Mouse (Mus musculus) heart, embryonic 10.5 days (tissue): ENCODE data around the gene Arhgef18. TPM values are rescaled to one million over a fixed set of nuclear protein-coding genes. Genes with fewer than 3 reads are reported as not detected.

Experiments
- DNase-seq: peaks from one replicate; pipeline ENCODE4 v3.0.0-alpha.2; 2017; ENCODE audit warnings: low spot score
- H3K27ac ChIP-seq: fragments of 300-500 bp; sonication (generic); 2 replicates; pipeline ENCODE4 v1.5.1; 2016; ENCODE audit warnings: mild to moderate bottlenecking
- H3K27me3 ChIP-seq: fragments of 300-500 bp; sonication (generic); 2 replicates; pipeline ENCODE4 v1.6.1; 2016; ENCODE audit warnings: mild to moderate bottlenecking; ENCODE audit not compliant: poor library complexity, insufficient read depth, severe bottlenecking
- H3K36me3 ChIP-seq: fragments of 300-500 bp; sonication (generic); 2 replicates; pipeline ENCODE4 v1.6.1; 2016; ENCODE audit warnings: mild to moderate bottlenecking, moderate library complexity
- H3K4me1 ChIP-seq: fragments of 300-500 bp; sonication (generic); 2 replicates; pipeline ENCODE4 v1.6.1; 2016; ENCODE audit warnings: mild to moderate bottlenecking
- H3K4me3 ChIP-seq: fragments of 300-500 bp; sonication (generic); 2 replicates; pipeline ENCODE4 v1.5.1; 2016; ENCODE audit warnings: mild to moderate bottlenecking, moderate library complexity
- H3K9me3 ChIP-seq: fragments of 300-500 bp; sonication (generic); 2 replicates; pipeline ENCODE4 v1.6.1; 2016; ENCODE audit warnings: mild to moderate bottlenecking, moderate library complexity
- WGBS: fragments of 180-500 bp; shearing (Covaris S2); methylation state at CpG from one replicate; pipeline ENCODE4 v1.1.7; 2016; 5-methylcytosine and 5-hydroxymethylcytosine counted together
- polyA plus RNA-seq: library from polyadenylated mRNA; unstranded; fragments of >200 nt; fragmentation: Nextera tagmentation; extraction: Ambion mirVana; gene quantifications from 2 replicates; pipeline ENCODE4 v1.2.1, GENCODE M21; 2016

Arhgef18 gene
- 7.2 and 8.0 TPM in 2 replicates for polyA plus RNA-seq

DNA sequence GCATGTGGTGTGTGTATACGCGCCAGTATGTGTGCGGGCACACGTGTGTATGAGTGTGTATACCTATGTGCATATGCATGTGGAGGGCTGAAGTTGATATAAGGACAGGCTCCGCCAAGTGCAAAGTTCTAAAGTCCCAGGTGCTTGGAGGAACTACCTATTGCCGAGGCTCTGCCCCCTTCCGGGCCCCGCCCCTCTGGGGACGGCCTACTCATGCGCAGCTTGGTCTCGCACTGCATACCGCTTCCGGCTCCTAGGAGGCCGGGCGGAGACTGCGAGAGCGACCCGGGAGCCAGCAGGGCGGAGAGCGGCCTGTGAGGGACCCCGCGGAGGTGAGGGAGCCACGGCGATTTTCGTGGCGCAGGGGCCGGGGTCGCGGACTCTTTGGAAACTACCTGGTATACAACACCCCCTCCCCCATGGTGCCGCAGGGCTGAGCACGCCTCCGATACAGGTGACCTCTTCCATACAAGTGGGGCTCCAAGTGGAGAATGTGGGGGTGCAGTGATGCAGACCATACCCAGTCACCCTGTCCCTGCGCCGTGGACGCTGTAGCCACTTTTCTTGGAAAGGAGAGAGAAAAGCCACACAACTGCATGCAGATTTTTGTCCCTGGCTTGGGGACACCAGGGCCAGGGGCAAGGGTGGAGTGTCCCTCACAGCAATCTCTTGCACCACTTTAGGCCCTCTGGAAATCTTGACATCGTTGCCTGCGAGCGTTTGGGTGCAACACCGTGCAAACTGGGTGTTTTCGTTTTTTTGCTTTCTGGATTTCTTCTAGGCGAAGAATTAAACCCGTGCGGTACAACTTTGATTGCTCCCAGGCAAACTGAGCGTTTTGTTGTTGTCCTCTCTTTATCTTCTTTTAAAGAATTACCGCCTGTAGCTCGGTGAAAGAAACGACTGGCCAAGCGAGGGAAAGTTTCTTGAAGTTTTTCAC, at the start of gene Arhgef18:
Arhgef18 (plus strand) TSS at position 236 of the 940 bp plus-strand sequence.
- peak within 1 kb of the TSS; percentile 86 for H3K4me3 ChIP-seq

DNA sequence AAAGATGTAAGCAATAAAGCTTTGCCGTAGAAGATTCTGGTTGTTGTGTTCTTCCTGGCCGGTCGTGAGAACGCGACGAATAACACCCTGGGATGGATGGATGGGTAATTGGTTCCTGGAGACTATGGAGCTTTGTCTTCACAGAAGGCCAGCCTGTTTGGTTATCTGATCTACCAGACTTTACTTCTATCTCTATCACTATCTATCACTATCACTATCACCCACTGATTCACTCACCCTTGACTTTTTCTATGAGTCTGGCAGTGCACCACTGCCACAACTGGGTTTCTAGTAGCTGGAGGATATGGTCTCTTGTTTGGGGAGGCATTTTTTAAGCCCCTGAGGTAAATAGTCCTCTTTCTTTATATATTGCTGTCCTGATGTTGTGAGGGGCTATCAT, 47.5 kb upstream of the Arhgef18 start:
- 95% methylated on average over 6 of the region's 6 CpGs for WGBS
- DNase-seq: no peak
- no peaks in the 10 kb centered on the region for H3K36me3 ChIP-seq
- no peaks in the 10 kb centered on the region for H3K4me1 ChIP-seq
- H3K27ac ChIP-seq: no peak overlapping the region
- no peak overlapping the region for H3K4me3 ChIP-seq
- H3K27me3 ChIP-seq: no peaks in the 10 kb centered on the region
- no peaks in the 10 kb centered on the region for H3K9me3 ChIP-seq

More for the DNA sequence above, at the start of gene Arhgef18:
- no peaks in the 10 kb centered on the region for H3K27me3 ChIP-seq
- 1% methylated on average over 48 of the region's 48 CpGs for WGBS
- H3K36me3 ChIP-seq: peaks cover 2% of the 10 kb centered on the region; the same call in 1 of the 2 replicates
- no peaks in the 10 kb centered on the region for H3K9me3 ChIP-seq
- peak within 1 kb of the TSS; percentile 75 for H3K27ac ChIP-seq
- peak; percentile 93 for DNase-seq
- H3K4me1 ChIP-seq: peaks cover 19% of the 10 kb centered on the region

DNA sequence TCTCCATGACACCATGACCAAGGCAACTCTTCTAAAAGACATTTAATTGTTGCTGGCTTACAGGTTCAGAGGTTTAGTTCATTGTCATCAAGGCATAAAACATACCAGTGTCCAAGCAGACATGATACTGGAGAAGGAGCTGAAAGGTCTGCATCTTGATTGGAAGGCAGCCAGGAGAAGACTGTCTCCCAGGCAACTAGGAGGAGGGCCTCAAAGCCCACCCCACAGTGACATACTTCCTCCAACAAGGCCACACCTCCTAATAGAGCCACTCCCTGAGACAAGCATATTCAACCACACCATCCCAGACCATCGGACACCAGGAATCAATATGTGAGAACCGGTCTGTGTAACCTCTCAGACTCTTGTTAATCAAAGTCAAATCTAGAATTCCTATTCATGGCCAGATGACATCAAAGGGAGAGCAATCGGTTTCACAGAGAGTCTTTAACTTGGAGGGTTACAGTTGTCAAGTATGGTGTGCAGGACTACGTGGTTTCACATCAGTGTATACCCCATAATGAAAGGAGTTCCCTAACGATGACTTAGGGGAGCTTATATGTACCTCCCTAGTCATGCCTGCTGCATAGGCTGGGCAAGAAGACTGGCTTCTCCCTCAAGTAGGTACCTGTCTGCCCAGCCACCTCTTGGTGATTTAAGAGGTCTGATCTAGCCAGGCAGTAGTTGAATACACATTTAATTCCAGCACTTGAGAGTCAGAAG, 46.0 kb upstream of the Arhgef18 start:
- H3K9me3 ChIP-seq: no peaks in the 10 kb centered on the region
- H3K4me1 ChIP-seq: no peaks in the 10 kb centered on the region
- no peaks in the 10 kb centered on the region for H3K36me3 ChIP-seq
- H3K4me3 ChIP-seq: no peak overlapping the region
- H3K27ac ChIP-seq: no peak overlapping the region
- DNase-seq: no peak
- whole genome bisulfite sequencing: 88% methylated on average over 5 of the region's 5 CpGs
- no peaks in the 10 kb centered on the region for H3K27me3 ChIP-seq

DNA sequence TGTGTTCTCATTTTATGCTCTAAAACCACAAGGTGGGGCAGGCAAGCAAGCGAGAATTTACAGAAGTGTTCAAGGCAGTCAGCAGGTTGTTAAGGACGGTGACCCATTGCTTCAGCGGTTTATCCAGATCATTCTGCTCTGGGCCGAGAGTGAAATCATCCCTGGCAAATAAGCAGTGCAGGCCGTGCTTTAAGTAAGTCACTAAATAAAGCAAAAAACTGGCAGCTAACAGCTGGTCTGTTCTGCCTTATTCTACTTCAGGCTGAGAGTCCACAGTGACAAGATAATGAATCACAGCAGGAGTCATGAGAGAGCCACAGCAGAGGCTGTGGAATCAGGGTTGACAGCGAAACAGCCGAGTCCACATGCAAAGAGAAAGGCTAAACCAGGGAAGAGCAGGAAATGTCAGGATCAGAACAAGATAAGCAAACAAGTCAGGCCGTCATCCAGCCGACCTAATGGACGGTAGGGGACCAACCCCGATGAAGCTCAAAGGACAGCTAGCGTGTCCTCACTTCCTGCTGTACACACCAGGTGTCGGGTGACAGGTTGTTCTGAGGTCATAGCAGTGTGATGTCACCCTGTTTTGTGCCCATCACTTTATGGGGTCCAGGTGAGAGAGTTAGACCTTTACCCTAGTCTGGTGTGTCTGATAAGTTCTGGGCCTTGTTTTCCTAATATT, 44.5 kb upstream of the Arhgef18 start:
- Histone ChIP-seq H3K36me3 (no peaks in the 10 kb centered on the region), H3K4me3 (no peak overlapping the region), H3K27me3 (no peaks in the 10 kb centered on the region), H3K27ac (no peak overlapping the region), H3K4me1 (no peaks in the 10 kb centered on the region), H3K9me3 (no peaks in the 10 kb centered on the region)
- DNase-seq: no peak
- 36% methylated on average over 13 of the region's 13 CpGs for WGBS

DNA sequence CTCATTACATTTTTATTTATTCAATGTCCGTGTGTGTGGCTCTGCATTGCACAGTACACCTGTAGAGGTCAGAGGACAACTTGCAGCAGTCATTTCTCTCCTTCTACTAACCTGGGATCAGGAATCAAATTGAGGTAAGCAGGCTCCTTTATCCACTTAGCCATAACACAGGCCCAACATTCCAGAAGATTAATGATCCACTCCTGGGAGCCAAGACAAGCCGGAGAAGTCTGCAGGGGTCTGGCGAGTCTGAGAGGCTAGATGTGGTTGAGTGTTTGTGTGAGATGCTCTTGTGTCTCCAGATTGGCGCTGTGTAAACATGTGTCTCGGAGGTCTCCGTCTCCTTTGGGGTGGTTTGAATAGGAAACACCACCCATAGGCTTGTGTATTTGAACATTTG, 42.1 kb upstream of the Arhgef18 start:
- Histone ChIP-seq H3K27ac (no peak overlapping the region), H3K9me3 (no peaks in the 10 kb centered on the region), H3K36me3 (no peaks in the 10 kb centered on the region), H3K4me1 (no peaks in the 10 kb centered on the region), H3K4me3 (no peak overlapping the region), H3K27me3 (no peaks in the 10 kb centered on the region)
- 69% methylated on average over 6 of the region's 6 CpGs for WGBS
- no peak for DNase-seq

DNA sequence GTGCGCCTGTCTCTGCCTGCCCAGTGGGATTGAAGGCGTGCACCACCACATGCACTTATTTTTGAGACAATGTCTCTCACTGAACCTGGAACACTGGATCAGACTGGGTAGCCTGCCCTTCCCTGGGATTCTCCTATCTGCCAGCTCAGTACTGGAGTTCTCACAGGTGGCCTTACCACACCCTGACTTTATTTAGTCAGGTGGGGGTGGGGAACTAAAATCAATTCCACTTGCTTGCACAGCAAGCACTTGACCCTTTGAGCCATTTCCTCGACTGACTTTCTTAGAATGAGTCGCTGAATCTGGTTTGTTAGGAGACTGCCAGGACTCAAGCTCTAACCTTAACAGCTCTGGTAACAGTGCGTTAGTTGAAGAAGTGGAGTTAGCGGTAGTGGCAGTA, 40.1 kb upstream of the Arhgef18 start:
- H3K27ac ChIP-seq: no peak overlapping the region
- WGBS: 73% methylated on average over 6 of the region's 6 CpGs
- H3K36me3 ChIP-seq: no peaks in the 10 kb centered on the region
- no peak for DNase-seq
- no peaks in the 10 kb centered on the region for H3K9me3 ChIP-seq
- no peak overlapping the region for H3K4me3 ChIP-seq
- H3K4me1 ChIP-seq: no peaks in the 10 kb centered on the region
- no peaks in the 10 kb centered on the region for H3K27me3 ChIP-seq

DNA sequence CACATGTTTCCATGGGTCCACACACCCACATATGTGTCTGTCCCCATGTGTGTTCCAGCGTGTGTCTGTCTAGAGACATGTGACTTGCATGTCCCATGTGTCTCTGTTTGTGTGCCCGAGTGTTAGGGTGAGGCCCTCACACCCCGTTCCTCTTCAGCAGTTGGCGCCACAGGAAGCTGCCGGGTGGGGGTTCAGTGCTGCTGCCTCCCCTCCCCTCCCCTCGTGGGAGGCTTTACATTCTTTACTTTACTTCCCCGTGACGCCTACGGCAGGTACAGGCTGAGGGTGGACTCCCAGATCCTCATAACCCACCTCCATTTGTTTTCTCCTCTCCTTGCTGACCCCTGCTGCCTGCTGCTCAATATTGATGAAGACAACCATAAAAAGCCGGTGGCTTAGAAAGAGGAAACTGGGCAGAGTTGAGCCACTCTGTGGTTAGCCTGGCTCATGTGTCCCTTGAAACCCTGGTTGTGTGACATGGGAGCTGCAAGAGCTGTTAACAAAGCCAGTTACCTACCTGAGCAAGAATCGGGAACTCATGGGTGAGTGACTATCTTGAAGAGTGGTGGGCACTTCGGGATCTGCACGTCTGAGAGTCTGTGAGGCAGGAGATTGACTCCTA, 39.5 kb upstream of the Arhgef18 start, which contains the start of gene A430078G23Rik:
A430078G23Rik (plus strand) TSS at position 227 of the 622 bp plus-strand sequence.
- no peak within 1 kb of the TSS for H3K4me3 ChIP-seq
- 72% methylated on average over 13 of the region's 13 CpGs for WGBS

DNA sequence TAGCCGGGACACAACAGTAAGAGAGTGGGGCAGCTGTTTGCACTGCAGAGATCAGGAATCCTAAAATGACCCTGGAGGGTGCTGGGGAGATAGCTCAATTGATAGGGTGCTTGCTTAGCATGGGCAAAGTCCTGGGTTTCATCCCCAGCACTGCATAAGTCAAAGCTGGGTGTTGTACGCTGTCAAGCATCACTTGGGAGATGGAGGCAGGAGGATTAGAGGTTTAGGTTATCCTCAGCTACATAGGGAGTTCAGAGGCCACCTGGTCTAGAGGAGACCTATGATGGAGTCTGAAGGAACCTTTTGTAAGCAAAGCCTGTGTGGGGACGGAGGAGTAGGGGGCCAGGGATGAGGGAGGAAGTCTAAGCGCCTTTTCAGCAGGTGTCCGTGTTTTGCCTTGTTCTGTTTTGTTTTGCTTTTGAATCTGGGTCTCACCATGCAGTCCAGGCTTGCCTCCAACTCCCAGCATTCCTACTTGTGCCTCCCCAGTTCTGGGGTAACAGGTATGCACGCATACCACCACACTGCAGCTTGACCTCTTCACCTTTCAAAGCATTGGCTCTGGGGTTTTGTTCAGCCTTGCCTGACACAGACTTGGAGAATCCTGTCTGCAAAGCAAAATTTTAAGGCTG, 38.9 kb upstream of the Arhgef18 start:
- H3K36me3 ChIP-seq: no peaks in the 10 kb centered on the region
- H3K4me3 ChIP-seq: no peak overlapping the region
- H3K27ac ChIP-seq: no peak overlapping the region
- no peaks in the 10 kb centered on the region for H3K4me1 ChIP-seq
- WGBS: 70% methylated on average over 6 of the region's 6 CpGs
- DNase-seq: no peak
- no peaks in the 10 kb centered on the region for H3K9me3 ChIP-seq
- H3K27me3 ChIP-seq: no peaks in the 10 kb centered on the region

More for the DNA sequence above, 39.5 kb upstream of the Arhgef18 start, which contains the start of gene A430078G23Rik:
- Histone ChIP-seq H3K9me3 (no peaks in the 10 kb centered on the region), H3K4me1 (no peaks in the 10 kb centered on the region), H3K27ac (no peak within 1 kb of the TSS), H3K36me3 (no peaks in the 10 kb centered on the region), H3K27me3 (no peaks in the 10 kb centered on the region)
- no peak for DNase-seq

DNA sequence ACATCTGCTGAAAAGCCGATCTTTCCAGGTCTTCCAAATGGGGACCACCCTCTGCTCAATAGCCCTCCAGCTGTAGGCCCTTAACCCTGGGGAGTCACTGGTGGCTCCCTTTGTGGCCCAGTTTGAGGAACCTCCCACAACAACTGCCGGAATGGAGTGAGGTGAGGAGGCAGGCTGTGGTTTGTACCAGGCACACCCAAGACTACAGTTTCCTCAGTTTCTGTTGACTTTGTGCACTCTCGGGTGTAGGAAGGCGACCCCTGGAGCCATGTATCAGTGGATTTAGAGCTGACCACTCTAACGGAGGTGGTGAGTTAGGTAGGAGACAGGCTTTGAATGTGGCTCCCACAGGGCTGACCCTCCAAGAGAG, 38.4 kb upstream of the Arhgef18 start:
- DNase-seq: no peak
- H3K4me1 ChIP-seq: no peaks in the 10 kb centered on the region
- H3K27ac ChIP-seq: no peak overlapping the region
- no peaks in the 10 kb centered on the region for H3K27me3 ChIP-seq
- H3K36me3 ChIP-seq: no peaks in the 10 kb centered on the region
- H3K4me3 ChIP-seq: no peak overlapping the region
- 68% methylated on average over 5 of the region's 5 CpGs for WGBS
- no peaks in the 10 kb centered on the region for H3K9me3 ChIP-seq

DNA sequence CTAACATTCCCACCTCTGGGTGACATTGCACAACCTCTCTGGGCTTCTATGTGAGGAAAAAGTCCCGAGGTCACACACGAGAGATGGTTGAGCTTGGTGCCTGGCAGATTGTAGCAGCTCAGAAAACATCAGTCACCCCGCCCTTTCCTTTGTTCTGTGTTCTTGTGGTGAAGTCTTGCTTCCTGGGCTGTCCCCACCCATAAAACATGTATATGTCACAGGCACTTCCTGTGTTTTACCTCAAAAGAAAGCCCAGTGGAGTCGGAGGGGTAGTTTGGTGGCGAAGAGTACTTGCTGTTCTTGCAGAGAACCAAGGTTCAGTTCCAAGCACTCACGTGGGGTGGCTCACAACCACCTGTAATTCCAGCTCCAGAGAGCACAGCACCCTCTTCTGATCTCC, 37.2 kb upstream of the Arhgef18 start:
- Histone ChIP-seq H3K4me3 (no peak overlapping the region), H3K36me3 (no peaks in the 10 kb centered on the region), H3K9me3 (no peaks in the 10 kb centered on the region), H3K4me1 (no peaks in the 10 kb centered on the region), H3K27ac (no peak overlapping the region), H3K27me3 (no peaks in the 10 kb centered on the region)
- WGBS: 80% methylated on average over 6 of the region's 6 CpGs
- DNase-seq: no peak

DNA sequence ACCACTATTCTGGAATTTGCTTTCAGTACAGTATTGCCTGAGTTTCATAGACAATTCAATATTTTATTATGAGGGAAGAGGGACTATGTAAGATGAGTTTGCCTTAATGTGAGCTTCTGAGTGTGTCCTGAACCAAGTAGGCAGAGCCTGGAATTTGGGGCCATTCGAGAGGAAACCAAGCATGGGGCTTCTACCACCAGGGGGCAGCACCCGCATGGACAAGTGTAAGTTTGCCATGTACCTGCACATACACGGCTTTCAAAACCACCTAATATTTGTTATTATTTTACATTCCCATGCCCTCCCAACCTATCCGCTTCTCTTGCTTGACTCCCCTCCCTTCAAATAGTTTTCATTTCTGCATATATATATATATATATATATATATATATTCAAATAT, 34.7 kb upstream of the Arhgef18 start:
- peak; percentile 83 for DNase-seq
- no peaks in the 10 kb centered on the region for H3K9me3 ChIP-seq
- no peaks in the 10 kb centered on the region for H3K27me3 ChIP-seq
- no peak overlapping the region for H3K4me3 ChIP-seq
- H3K4me1 ChIP-seq: no peaks in the 10 kb centered on the region
- WGBS: 7% methylated on average over 4 of the region's 4 CpGs
- H3K36me3 ChIP-seq: no peaks in the 10 kb centered on the region
- no peak overlapping the region for H3K27ac ChIP-seq

DNA sequence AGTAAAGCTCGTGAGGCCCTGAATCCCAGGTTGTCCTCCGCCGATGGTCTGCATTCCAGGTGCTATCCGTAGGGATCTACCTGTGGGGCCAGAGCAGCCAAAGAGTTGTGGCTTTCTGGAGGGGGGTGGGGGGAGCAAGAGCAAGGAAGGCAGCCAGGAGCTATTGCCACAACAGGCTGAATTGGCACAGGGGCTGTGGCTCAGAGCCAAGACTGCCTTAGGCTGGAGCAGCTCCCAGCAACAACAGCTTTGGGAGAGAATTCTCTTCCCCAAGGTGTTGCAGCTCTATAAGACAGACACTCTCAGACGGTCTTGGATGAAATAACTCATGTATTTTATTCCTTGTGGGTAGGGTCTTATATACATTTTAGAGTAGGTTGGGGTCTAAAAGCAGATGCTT, 25.7 kb upstream of the Arhgef18 start:
- no peak overlapping the region for H3K27ac ChIP-seq
- H3K4me3 ChIP-seq: no peak overlapping the region
- no peaks in the 10 kb centered on the region for H3K36me3 ChIP-seq
- no peaks in the 10 kb centered on the region for H3K27me3 ChIP-seq
- H3K4me1 ChIP-seq: no peaks in the 10 kb centered on the region
- H3K9me3 ChIP-seq: no peaks in the 10 kb centered on the region
- WGBS: 79% methylated on average over 5 of the region's 5 CpGs
- DNase-seq: no peak
